Mouse (Mus musculus) small intestine, adult 2 months (tissue): ENCODE data around the gene Olfr734. TPM values are rescaled to one million over a fixed set of nuclear protein-coding genes. Genes with fewer than 3 reads are reported as not detected.

Experiments used
- H3K27ac ChIP-seq: fragments of 200-500 bp; 2 replicates; pipeline ENCODE4 v1.5.1; 2012; ENCODE audit warnings: low read depth, low read length, control low read depth, inconsistent platforms; ENCODE audit not compliant: insufficient read depth
- H3K27me3 ChIP-seq: fragments of 200-500 bp; 2 replicates; pipeline ENCODE4 v1.6.1; 2012; ENCODE audit warnings: mild to moderate bottlenecking, moderate library complexity, low read length, inconsistent platforms; ENCODE audit not compliant: control insufficient read depth, insufficient read depth
- H3K36me3 ChIP-seq: fragments of 200-500 bp; 2 replicates; pipeline ENCODE4 v1.6.1; 2012; ENCODE audit warnings: mild to moderate bottlenecking, low read length, control low read depth, inconsistent platforms; ENCODE audit not compliant: control insufficient read depth, insufficient read depth
- H3K4me1 ChIP-seq: fragments of 200-500 bp; 2 replicates; pipeline ENCODE4 v1.6.1; 2012; ENCODE audit warnings: low read length, inconsistent platforms, mixed read lengths; ENCODE audit not compliant: control insufficient read depth, insufficient read depth, insufficient read length
- H3K4me3 ChIP-seq: fragments of 200-500 bp; 2 replicates; pipeline ENCODE4 v1.5.1; 2012; ENCODE audit warnings: low read depth, mild to moderate bottlenecking, control low read depth, inconsistent platforms, low read length, moderate library complexity
- CTCF ChIP-seq: fragments of 200-500 bp; IDR thresholded peaks from 2 replicates; pipeline ENCODE4 v1.5.1; 2012; ENCODE audit warnings: low read depth, mild to moderate bottlenecking, control low read depth, inconsistent platforms, low read length, moderate library complexity, mixed read lengths; ENCODE audit not compliant: insufficient replicate concordance, insufficient read length; ENCODE audit errors: extremely low read depth
- POLR2A ChIP-seq: fragments of 200-500 bp; IDR thresholded peaks from 2 replicates; pipeline ENCODE4 v1.6.1; 2012; ENCODE audit warnings: low read depth, mild to moderate bottlenecking, control low read depth, inconsistent platforms, low read length, moderate library complexity
- WGBS: fragments of 180-500 bp; shearing (Covaris S2); methylation state at CpG from one replicate; pipeline ENCODE4 v1.1.7; 2018; 5-methylcytosine and 5-hydroxymethylcytosine counted together
- polyA plus RNA-seq: library from polyadenylated mRNA; depleted of rRNA; stranded (reverse); fragments of >200 nt; gene quantifications from 2 replicates; pipeline ENCODE4 v1.2.3, GENCODE M21; 2012; rRNA removed

Olfr734 gene
- polyA plus RNA-seq, 1 experiment = not detected

GRCm38 (mm10) chr14:50301422-50301821 is 25.1 kb downstream of the Olfr734 start, which contains the start of gene Olfr733:
TSS of gene Olfr733 (minus strand) at chr14:50301522.
- Histone ChIP-seq H3K27ac (no peak within 1 kb of the TSS), H3K36me3 (no peaks in the 10 kb centered on the region), H3K27me3 (no peaks in the 10 kb centered on the region), H3K4me1 (no peaks in the 10 kb centered on the region), H3K4me3 (no peak within 1 kb of the TSS)
- TF ChIP-seq POLR2A (no peak), CTCF (no peak)

- no peak for TF ChIP-seq POLR2A
- TF ChIP-seq CTCF = no peak
- H3K27ac ChIP-seq = no peak within 1 kb of the TSS
- no peak within 1 kb of the TSS for H3K4me3 ChIP-seq
- no peaks in the 10 kb centered on the region for H3K36me3 ChIP-seq
- H3K4me1 ChIP-seq = no peaks in the 10 kb centered on the region
- 95% methylated on average over 1 of the region's 1 CpGs for WGBS
- H3K27me3 ChIP-seq = no peaks in the 10 kb centered on the region
Observed at GRCm38 (mm10) chr14:50284106-50284505, 42.5 kb downstream of the Olfr734 start, which contains the start of gene Olfr732. TSS of gene Olfr732 (minus strand) at chr14:50284206.

Other genes with a start within 250 kb of the Olfr734 start
- not detected in 2 replicates for gene Olfr726, start 235.8 kb downstream of the Olfr734 start, polyA plus RNA-seq
- gene Olfr727, start 203.6 kb downstream of the Olfr734 start, polyA plus RNA-seq = not detected in 2 replicates
- not detected in 2 replicates for gene Olfr728, start 184.1 kb downstream of the Olfr734 start, polyA plus RNA-seq
- not detected in 2 replicates for gene Olfr729, start 173.9 kb downstream of the Olfr734 start, polyA plus RNA-seq
- gene Olfr730, start 138.6 kb downstream of the Olfr734 start, polyA plus RNA-seq = not detected in 2 replicates
- not detected in 2 replicates for gene Olfr731, start 84.9 kb downstream of the Olfr734 start, polyA plus RNA-seq
- gene Olfr732, start 42.6 kb downstream of the Olfr734 start, polyA plus RNA-seq = not detected in 2 replicates
- not detected in 2 replicates for gene Olfr733, start 25.2 kb downstream of the Olfr734 start, polyA plus RNA-seq
- not detected in 2 replicates for gene Olfr735, start 22.1 kb upstream of the Olfr734 start, polyA plus RNA-seq
- gene Tlr11, start 31.2 kb upstream of the Olfr734 start, polyA plus RNA-seq = 0.13 and 0.24 TPM in 2 replicates
- gene Olfr736, start 54.4 kb upstream of the Olfr734 start, polyA plus RNA-seq = not detected in 2 replicates
- gene Olfr738, start 80.8 kb upstream of the Olfr734 start, polyA plus RNA-seq = not detected in 2 replicates
- gene Olfr739, start 91.9 kb upstream of the Olfr734 start, polyA plus RNA-seq = not detected in 2 replicates
- gene Olfr740, start 118.8 kb upstream of the Olfr734 start, polyA plus RNA-seq = not detected in 2 replicates
- not detected in 2 replicates for gene Olfr741, start 146.0 kb upstream of the Olfr734 start, polyA plus RNA-seq
- gene Olfr742, start 176.8 kb upstream of the Olfr734 start, polyA plus RNA-seq = not detected in 2 replicates
- gene Olfr743, start 195.1 kb upstream of the Olfr734 start, polyA plus RNA-seq = not detected in 2 replicates